Mouse (Mus musculus) adrenal gland, postnatal 10 days (tissue): ENCODE data around the gene Nadk2. TPM values are rescaled to one million over a fixed set of nuclear protein-coding genes. Genes with fewer than 3 reads are reported as not detected.

Source experiments
- DNase-seq: peaks from one replicate; pipeline ENCODE4 v3.0.0; 2021; ENCODE audit warnings: mixed read lengths
- total RNA-seq, 2 experiments: library from RNA; stranded (reverse); gene quantifications; 2 replicates each; pipeline ENCODE4 v1.2.3; 2021

Nadk2 gene
- total RNA-seq, 2 experiments from 2014 or later: 74.0 to 74.3 TPM

- peak; percentile 1 for DNase-seq
Measured at GRCm38 (mm10) chr15:9087895-9088682, 17.0 kb downstream of the Nadk2 start.

- peak; percentile 0 for DNase-seq
Measured at GRCm38 (mm10) chr15:9088683-9089072, 17.6 kb downstream of the Nadk2 start.

- DNase-seq: no peak
Measured at GRCm38 (mm10) chr15:9089136-9089720, 18.2 kb downstream of the Nadk2 start.

GRCm38 (mm10) chr15:9090662-9091061, 19.6 kb downstream of the Nadk2 start:
- DNase-seq: no peak

GRCm38 (mm10) chr15:9093598-9094365, 22.7 kb downstream of the Nadk2 start:
- no peak for DNase-seq

GRCm38 (mm10) chr15:9094366-9094750, 23.3 kb downstream of the Nadk2 start:
- DNase-seq: no peak

GRCm38 (mm10) chr15:9096865-9097264, 25.8 kb downstream of the Nadk2 start:
- no peak for DNase-seq

GRCm38 (mm10) chr15:9100446-9101077, 29.5 kb downstream of the Nadk2 start:
- no peak for DNase-seq

GRCm38 (mm10) chr15:9106303-9107074, 35.4 kb downstream of the Nadk2 start:
- DNase-seq: no peak

GRCm38 (mm10) chr15:9110526-9111347, 39.7 kb downstream of the Nadk2 start:
- DNase-seq: no peak

GRCm38 (mm10) chr15:9111648-9112047, 40.6 kb downstream of the Nadk2 start:
- DNase-seq: no peak

GRCm38 (mm10) chr15:9113556-9113955, 42.5 kb downstream of the Nadk2 start:
- peak; percentile 23 for DNase-seq

- no peak for DNase-seq
Measured at GRCm38 (mm10) chr15:9114131-9114530, 43.1 kb downstream of the Nadk2 start.

- peak; percentile 23 for DNase-seq
Measured at GRCm38 (mm10) chr15:9114599-9114998, 43.5 kb downstream of the Nadk2 start.

GRCm38 (mm10) chr15:9118852-9119251, 47.8 kb downstream of the Nadk2 start:
- no peak for DNase-seq

GRCm38 (mm10) chr15:9120081-9120480, 49.0 kb downstream of the Nadk2 start:
- peak; percentile 56 for DNase-seq

GRCm38 (mm10) chr15:9122989-9123388, 51.9 kb downstream of the Nadk2 start:
- DNase-seq: no peak

GRCm38 (mm10) chr15:9124856-9125255, 53.8 kb downstream of the Nadk2 start:
- no peak for DNase-seq

GRCm38 (mm10) chr15:9127051-9127791, 56.2 kb downstream of the Nadk2 start:
- DNase-seq: no peak
